In genomic region chr4:135857597-135858186, GRCm38 (mm10) we compare ENCODE assay signal across 8 mouse cellular contexts. TPM values are rescaled to one million over a fixed set of nuclear protein-coding genes. Genes with fewer than 3 reads are reported as not detected.
DNase-seq lines count a peak whose midpoint lies in the region; ATAC-seq and TF ChIP-seq lines count a peak whose summit lies in the region.

No protein-coding gene starts in this region.

- H3K27ac ChIP-seq in heart, postnatal 0 days (ENCODE audit: low read depth): peak overlapping the region; percentile 25; the same call in 1 of the 2 replicates
- H3K27ac ChIP-seq in midbrain, embryonic 11.5 days (ENCODE audit: low read depth, low read length): no peak overlapping the region

- peaks cover 61% of the 10 kb centered on the region for H3K36me3 ChIP-seq in erythroblast, embryonic 14.5 days (ENCODE audit: control insufficient read depth)
- peaks cover 48% of the 10 kb centered on the region for H3K36me3 ChIP-seq in E14TG2a.4 (ENCODE audit: insufficient read depth, low read length)
- peaks cover 10% of the 10 kb centered on the region for H3K36me3 ChIP-seq in heart, postnatal 0 days (replicated peaks; ENCODE audit: control insufficient read depth, insufficient read depth, low read length)
- H3K36me3 ChIP-seq in midbrain, embryonic 11.5 days (ENCODE audit: control insufficient read depth, insufficient read depth, low read length): no peaks in the 10 kb centered on the region

- 11% methylated on average over 7 of the region's 7 CpGs for WGBS in heart, postnatal 0 days
- WGBS in midbrain, embryonic 11.5 days: 8% methylated on average over 7 of the region's 7 CpGs

- peaks cover 66% of the 10 kb centered on the region for H3K4me1 ChIP-seq in erythroblast, embryonic 14.5 days (ENCODE audit: control insufficient read depth)
- peaks cover 56% of the 10 kb centered on the region for H3K4me1 ChIP-seq in E14TG2a.4 (replicated peaks; ENCODE audit: low read depth, low read length)
- peaks cover 31% of the 10 kb centered on the region for H3K4me1 ChIP-seq in heart, postnatal 0 days (ENCODE audit: control insufficient read depth, insufficient read depth)
- peaks cover 11% of the 10 kb centered on the region for H3K4me1 ChIP-seq in midbrain, embryonic 11.5 days (ENCODE audit: control insufficient read depth, insufficient read depth, low read length)

- no peaks in the 10 kb centered on the region for H3K9me3 ChIP-seq in erythroblast, embryonic 14.5 days (ENCODE audit: control insufficient read depth, low read length)
- no peaks in the 10 kb centered on the region for H3K9me3 ChIP-seq in E14TG2a.4 (ENCODE audit: low read length)
- no peaks in the 10 kb centered on the region for H3K9me3 ChIP-seq in heart, postnatal 0 days (replicated peaks; ENCODE audit: control insufficient read depth, low read length)
- H3K9me3 ChIP-seq in midbrain, embryonic 11.5 days (ENCODE audit: control insufficient read depth, low read length): no peaks in the 10 kb centered on the region

- H3K9ac ChIP-seq in heart, postnatal 0 days (replicated peaks; ENCODE audit: low read depth, low read length): peak overlapping the region; percentile 90
- H3K9ac ChIP-seq in midbrain, embryonic 11.5 days (ENCODE audit: low read length): peak overlapping the region; percentile 98

- peak overlapping the region; percentile 83 for H3K4me2 ChIP-seq in heart, postnatal 0 days (ENCODE audit: low read depth, low read length)
- peak overlapping the region; percentile 55 for H3K4me2 ChIP-seq in midbrain, embryonic 11.5 days

- TF ChIP-seq EP300 in heart, postnatal 0 days (IDR thresholded peaks at IDR 0.05; ENCODE audit: low read depth): no peak

- H3K4me3 ChIP-seq in erythroblast, embryonic 14.5 days (replicated peaks): peak overlapping the region; percentile 74
- peak overlapping the region; percentile 96 for H3K4me3 ChIP-seq in E14TG2a.4 (replicated peaks; ENCODE audit: low read length)
- peak overlapping the region; percentile 93 for H3K4me3 ChIP-seq in heart, postnatal 0 days (ENCODE audit: low read depth, low read length)
- peak overlapping the region; percentile 99 for H3K4me3 ChIP-seq in midbrain, embryonic 11.5 days (ENCODE audit: low read depth, low read length)

- ATAC-seq in erythroblast, adult 5-6 weeks (replicated peaks; ENCODE audit: low FRiP score, poor library complexity, severe bottlenecking): no peak
- no peak for ATAC-seq in heart, postnatal 0 days (ENCODE audit: insufficient read depth, low read depth)
- ATAC-seq in midbrain, embryonic 11.5 days (ENCODE audit: low FRiP score): no peak

- H3K27me3 ChIP-seq in erythroblast, embryonic 14.5 days (ENCODE audit: control insufficient read depth): no peaks in the 10 kb centered on the region
- H3K27me3 ChIP-seq in E14TG2a.4 (ENCODE audit: insufficient read depth, low read length): no peaks in the 10 kb centered on the region
- no peaks in the 10 kb centered on the region for H3K27me3 ChIP-seq in heart, postnatal 0 days (ENCODE audit: control insufficient read depth, insufficient read depth, low read length)
- no peaks in the 10 kb centered on the region for H3K27me3 ChIP-seq in midbrain, embryonic 11.5 days (ENCODE audit: control insufficient read depth, insufficient read depth, low read length)

- no peak for DNase-seq in heart, postnatal 0 days (ENCODE audit: low spot score)
- no peak for DNase-seq in midbrain, embryonic 11.5 days (ENCODE audit: low spot score, missing footprints)
- no peak for DNase-seq in thymus, postnatal 25 days
- no peak for DNase-seq in gastrocnemius, postnatal 25 days
- no peak for DNase-seq in layer of hippocampus, postnatal 14 days (ENCODE audit: low spot score in 2 of 2)

- no peak for TF ChIP-seq CTCF in E14TG2a.4 (conservative IDR thresholded peaks at IDR 0.05; ENCODE audit: low read length)
- TF ChIP-seq CTCF in heart, postnatal 0 days (IDR thresholded peaks at IDR 0.05; ENCODE audit: low read depth): no peak

RNA-seq across cellular contexts. Expression of gene Srsf10, which starts 2.1 kb away (rescaled TPM):
- polyA plus RNA-seq in erythroblast, embryonic 14.5 days (2012): 21.7 and 28.6 TPM in 2 replicates
- total RNA-seq in erythroblast, adult 5-6 weeks (2015; ENCODE audit: low replicate concordance): 116 and 151 TPM in 2 replicates
- 176 and 297 TPM in 2 replicates for total RNA-seq in erythroblast, adult 5-6 weeks (2017; ENCODE audit: low replicate concordance)
- 51.8 and 63.6 TPM in 2 replicates for total RNA-seq in heart, postnatal 0 days (2014; rRNA removed; ENCODE audit: low replicate concordance)
- polyA plus RNA-seq in heart, postnatal 0 days (2015; fragmentation: Nextera tagmentation; extraction: Ambion mirVana): 97.0 and 102 TPM in 2 replicates
- 434 and 444 TPM in 2 replicates for polyA plus RNA-seq in midbrain, embryonic 11.5 days (2014; fragmentation: Nextera tagmentation; extraction: Ambion mirVana)
- 10 to 100 TPM; 22.6 to 25.2 TPM for total RNA-seq in gastrocnemius, postnatal 25 days (2021)
- 10 to 100 TPM; 78.4 to 85.6 TPM for total RNA-seq in layer of hippocampus, postnatal 14 days (2021)

RNA-seq across cellular contexts. Expression of gene Pnrc2, which starts 16.0 kb away (rescaled TPM):
- 0.66 and 1.0 TPM in 2 replicates for polyA plus RNA-seq in erythroblast, embryonic 14.5 days (2012)
- 81.7 and 106 TPM in 2 replicates for total RNA-seq in erythroblast, adult 5-6 weeks (2015; ENCODE audit: low replicate concordance)
- total RNA-seq in erythroblast, adult 5-6 weeks (2017; ENCODE audit: low replicate concordance): 106 and 135 TPM in 2 replicates
- 78.7 and 80.8 TPM in 2 replicates for total RNA-seq in heart, postnatal 0 days (2014; rRNA removed; ENCODE audit: low replicate concordance)
- polyA plus RNA-seq in heart, postnatal 0 days (2015; fragmentation: Nextera tagmentation; extraction: Ambion mirVana): 107 and 111 TPM in 2 replicates
- 258 and 259 TPM in 2 replicates for polyA plus RNA-seq in midbrain, embryonic 11.5 days (2014; fragmentation: Nextera tagmentation; extraction: Ambion mirVana)
- total RNA-seq in gastrocnemius, postnatal 25 days (2021): 10 to 100 TPM; 25.7 to 36.4 TPM
- 10 to 100 TPM; 59.5 to 67.2 TPM for total RNA-seq in layer of hippocampus, postnatal 14 days (2021)

RNA-seq across cellular contexts. Expression of gene Cnr2, which starts 37.5 kb away (rescaled TPM):
- 0.02 TPM in 1 of 2 replicates, not detected in the other for polyA plus RNA-seq in erythroblast, embryonic 14.5 days (2012)
- total RNA-seq in erythroblast, adult 5-6 weeks (2015; ENCODE audit: low replicate concordance): 2.9 and 5.2 TPM in 2 replicates
- 3.6 and 4.1 TPM in 2 replicates for total RNA-seq in erythroblast, adult 5-6 weeks (2017; ENCODE audit: low replicate concordance)
- 0.15 and 0.27 TPM in 2 replicates for total RNA-seq in heart, postnatal 0 days (2014; rRNA removed; ENCODE audit: low replicate concordance)
- 0.36 and 0.44 TPM in 2 replicates for polyA plus RNA-seq in heart, postnatal 0 days (2015; fragmentation: Nextera tagmentation; extraction: Ambion mirVana)
- polyA plus RNA-seq in midbrain, embryonic 11.5 days (2014; fragmentation: Nextera tagmentation; extraction: Ambion mirVana): 0.41 and 0.63 TPM in 2 replicates
- under 1 TPM; 0.08 to 0.10 TPM for total RNA-seq in gastrocnemius, postnatal 25 days (2021)
- total RNA-seq in layer of hippocampus, postnatal 14 days (2021): under 1 TPM in 1 of 2 experiments, not detected in 1; 0.09 TPM
